Mouse (Mus musculus) midbrain, embryonic 11.5 days (tissue): ENCODE data around the gene Cyp2a4. TPM values are rescaled to one million over a fixed set of nuclear protein-coding genes. Genes with fewer than 3 reads are reported as not detected.
"Not testable (repeated sequence)": the region's sequence is repeated elsewhere in the genome, so short reads cannot be mapped to it uniquely, and the experiment has no call there.

Source experiments
- ATAC-seq: fragments of 200-750 bp; cut with Nextera tagmentation; 2 replicates; pipeline ENCODE4 v1.8.0; 2017; ENCODE audit warnings: moderate TSS enrichment, moderate library complexity; ENCODE audit not compliant: low FRiP score
- DNase-seq: peaks from one replicate; pipeline ENCODE4 v3.0.0; 2015; ENCODE audit warnings: low spot score; ENCODE audit errors: missing footprints
- H3K27ac ChIP-seq: fragments of 300-500 bp; sonication (generic); 2 replicates; pipeline ENCODE4 v1.5.1; 2014; ENCODE audit warnings: low read depth, low read length
- H3K27me3 ChIP-seq: fragments of 300-500 bp; sonication (generic); 2 replicates; pipeline ENCODE4 v1.6.1; 2014; ENCODE audit warnings: mild to moderate bottlenecking, low read length, moderate library complexity, mixed read lengths; ENCODE audit not compliant: control insufficient read depth, insufficient read depth
- H3K36me3 ChIP-seq: fragments of 300-500 bp; sonication (generic); 2 replicates; pipeline ENCODE4 v1.6.1; 2014; ENCODE audit warnings: mild to moderate bottlenecking, low read length, moderate library complexity, mixed read lengths; ENCODE audit not compliant: control insufficient read depth, insufficient read depth
- H3K4me1 ChIP-seq: fragments of 300-500 bp; sonication (generic); 2 replicates; pipeline ENCODE4 v1.6.1; 2014; ENCODE audit warnings: low read length; ENCODE audit not compliant: control insufficient read depth, insufficient read depth
- H3K4me2 ChIP-seq: fragments of 300-500 bp; sonication (generic); 2 replicates; pipeline ENCODE4 v1.6.1; 2014; ENCODE audit warnings: mild to moderate bottlenecking, moderate library complexity
- H3K4me3 ChIP-seq: fragments of 300-500 bp; sonication (generic); 2 replicates; pipeline ENCODE4 v1.5.1; 2014; ENCODE audit warnings: low read depth, low read length
- H3K9ac ChIP-seq: fragments of 300-500 bp; sonication (generic); 2 replicates; pipeline ENCODE4 v1.6.1; 2014; ENCODE audit warnings: low read length
- H3K9me3 ChIP-seq: fragments of 300-500 bp; sonication (generic); 2 replicates; pipeline ENCODE4 v1.6.1; 2016; ENCODE audit warnings: low read length; ENCODE audit not compliant: control insufficient read depth
- WGBS: fragments of 180-500 bp; shearing (Covaris S2); extraction: QIAGEN DNeasy Blood & Tissue Kit; methylation state at CpG from one replicate; pipeline ENCODE4 v1.1.7; 2014; 5-methylcytosine and 5-hydroxymethylcytosine counted together
- polyA plus RNA-seq: library from polyadenylated mRNA; unstranded; fragments of >200 nt; fragmentation: Nextera tagmentation; extraction: Ambion mirVana; gene quantifications from 2 replicates; pipeline ENCODE4 v1.2.1, GENCODE M21; 2014

Gene Cyp2a4
- polyA plus RNA-seq, 1 experiment from 2014 or later: not detected

DNA sequence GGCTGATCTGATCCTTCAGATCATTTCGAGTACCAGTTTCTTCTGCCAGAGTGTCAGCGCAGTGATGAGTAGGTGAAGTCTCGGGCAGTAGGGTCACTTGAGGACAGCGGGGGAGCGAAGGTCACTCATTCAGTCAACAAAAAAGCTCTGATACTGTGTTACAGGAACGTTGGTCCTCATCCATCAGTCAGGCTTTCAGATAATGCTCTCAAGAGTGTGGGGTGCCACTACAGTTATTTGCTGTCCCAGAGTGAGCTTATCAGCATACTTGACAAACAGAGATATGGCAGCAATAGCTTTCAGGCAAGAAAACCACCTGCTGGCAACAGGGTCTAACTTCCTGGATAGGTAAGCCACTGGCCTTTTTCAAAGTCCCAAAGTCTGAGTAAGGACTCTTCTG lies 49.8 kb downstream of the Cyp2a4 start:
- not testable (repeated sequence) for H3K4me1 ChIP-seq, H3K4me3 ChIP-seq, H3K27me3 ChIP-seq, H3K4me2 ChIP-seq, H3K27ac ChIP-seq, H3K36me3 ChIP-seq, H3K9ac ChIP-seq, H3K9me3 ChIP-seq, ATAC-seq, DNase-seq
- 88% methylated on average over 5 of the region's 6 CpGs for WGBS

Other genes with a start within 250 kb of the Cyp2a4 start
- not detected in 2 replicates for gene Cyp2b13, start 245.7 kb upstream of the Cyp2a4 start, polyA plus RNA-seq
- not detected in 2 replicates for gene Cyp2b9, start 133.8 kb upstream of the Cyp2a4 start, polyA plus RNA-seq
- not detected in 2 replicates for gene Vmn1r184, start 46.8 kb upstream of the Cyp2a4 start, polyA plus RNA-seq
- not detected in 2 replicates for gene Nlrp9c, start 96.5 kb downstream of the Cyp2a4 start, polyA plus RNA-seq
- gene Nlrp4a, start 127.9 kb downstream of the Cyp2a4 start, polyA plus RNA-seq: not detected in 2 replicates
- gene Nlrp9a, start 227.9 kb downstream of the Cyp2a4 start, polyA plus RNA-seq: not detected in 2 replicates